Mouse (Mus musculus): ENCODE measurements around the gene Klhl26. TPM values are rescaled to one million over a fixed set of nuclear protein-coding genes. Genes with fewer than 3 reads are reported as not detected.

Klhl26 gene
- polyA plus RNA-seq, 1 experiment from 2014 or later: 18.5 TPM

- no peak for ATAC-seq (ENCODE audit: low FRiP score, low read depth)
- 95% methylated on average over 6 of the region's 6 CpGs for WGBS
- Histone ChIP-seq H3K4me2 (replicated peaks) (no peak overlapping the region), H3K36me3 (no peaks in the 10 kb centered on the region), H3K9me3 (0 out of 2 replicates have a peak, but pooled peaks cover 3% of the 10 kb centered on the region), H3K27me3 (peaks cover 5% of the 10 kb centered on the region; the same call in 1 of the 2 replicates), H3K4me3 (no peak overlapping the region), H3K4me1 (no peaks in the 10 kb centered on the region), H3K9ac (replicated peaks) (no peak overlapping the region), H3K27ac (replicated peaks) (no peak overlapping the region)
Measured at GRCm38 (mm10) chr8:70457882-70458281, 18.9 kb downstream of the Klhl26 start.

- H3K27me3 ChIP-seq: peaks cover 11% of the 10 kb centered on the region; the same call in 1 of the 2 replicates
- H3K27ac ChIP-seq (replicated peaks): no peak overlapping the region
- peaks cover 6% of the 10 kb centered on the region for H3K36me3 ChIP-seq
- no peak overlapping the region for H3K9ac ChIP-seq (replicated peaks)
- no peak for ATAC-seq (ENCODE audit: low FRiP score, low read depth)
- no peak overlapping the region for H3K4me2 ChIP-seq (replicated peaks)
- no peaks in the 10 kb centered on the region for H3K4me1 ChIP-seq
- 0 out of 2 replicates have a peak, but pooled peaks cover 3% of the 10 kb centered on the region for H3K9me3 ChIP-seq
- WGBS: 100% methylated on average over 1 of the region's 1 CpGs
- no peak overlapping the region for H3K4me3 ChIP-seq
Measured at GRCm38 (mm10) chr8:70456996-70457395, 19.8 kb downstream of the Klhl26 start.

DNA sequence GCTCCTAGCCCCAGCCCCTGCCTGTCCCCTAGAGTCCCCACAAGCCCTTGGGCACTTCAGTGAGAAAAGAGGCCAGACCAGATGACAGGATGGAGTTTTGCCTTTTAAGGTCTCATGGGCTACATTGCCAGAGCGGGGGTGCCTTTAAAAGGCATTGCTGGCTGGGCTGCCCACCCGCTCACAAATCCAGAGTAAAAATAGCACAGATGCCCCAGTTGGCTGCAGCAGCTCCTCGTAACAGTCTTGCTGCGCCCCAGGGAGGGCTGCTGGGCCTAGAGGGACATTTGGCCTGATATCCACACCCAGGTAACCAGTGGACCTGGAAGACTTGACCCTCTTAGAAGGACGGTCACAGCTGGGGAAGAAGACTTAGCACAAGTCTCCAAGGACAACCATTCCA, 22.9 kb downstream of the Klhl26 start:
- ATAC-seq (ENCODE audit: low FRiP score, low read depth): no peak

GRCm38 (mm10) chr8:70452196-70452966, 24.4 kb downstream of the Klhl26 start:
- peaks cover 24% of the 10 kb centered on the region for H3K36me3 ChIP-seq
- ATAC-seq (ENCODE audit: low FRiP score, low read depth): no peak
- H3K9ac ChIP-seq (replicated peaks): no peak overlapping the region
- no peak overlapping the region for H3K4me2 ChIP-seq (replicated peaks)
- WGBS: 63% methylated on average over 52 of the region's 52 CpGs
- no peaks in the 10 kb centered on the region for H3K9me3 ChIP-seq
- H3K27me3 ChIP-seq: peaks cover 19% of the 10 kb centered on the region
- no peak overlapping the region for H3K4me3 ChIP-seq
- no peaks in the 10 kb centered on the region for H3K4me1 ChIP-seq
- no peak overlapping the region for H3K27ac ChIP-seq (replicated peaks)

More for the DNA sequence above, 22.9 kb downstream of the Klhl26 start:
- WGBS: 92% methylated on average over 5 of the region's 5 CpGs
- H3K27me3 ChIP-seq: peaks cover 19% of the 10 kb centered on the region
- no peak overlapping the region for H3K9ac ChIP-seq (replicated peaks)
- H3K4me3 ChIP-seq: no peak overlapping the region
- peaks cover 24% of the 10 kb centered on the region for H3K36me3 ChIP-seq
- no peaks in the 10 kb centered on the region for H3K4me1 ChIP-seq
- no peaks in the 10 kb centered on the region for H3K9me3 ChIP-seq
- no peak overlapping the region for H3K27ac ChIP-seq (replicated peaks)
- H3K4me2 ChIP-seq (replicated peaks): no peak overlapping the region

DNA sequence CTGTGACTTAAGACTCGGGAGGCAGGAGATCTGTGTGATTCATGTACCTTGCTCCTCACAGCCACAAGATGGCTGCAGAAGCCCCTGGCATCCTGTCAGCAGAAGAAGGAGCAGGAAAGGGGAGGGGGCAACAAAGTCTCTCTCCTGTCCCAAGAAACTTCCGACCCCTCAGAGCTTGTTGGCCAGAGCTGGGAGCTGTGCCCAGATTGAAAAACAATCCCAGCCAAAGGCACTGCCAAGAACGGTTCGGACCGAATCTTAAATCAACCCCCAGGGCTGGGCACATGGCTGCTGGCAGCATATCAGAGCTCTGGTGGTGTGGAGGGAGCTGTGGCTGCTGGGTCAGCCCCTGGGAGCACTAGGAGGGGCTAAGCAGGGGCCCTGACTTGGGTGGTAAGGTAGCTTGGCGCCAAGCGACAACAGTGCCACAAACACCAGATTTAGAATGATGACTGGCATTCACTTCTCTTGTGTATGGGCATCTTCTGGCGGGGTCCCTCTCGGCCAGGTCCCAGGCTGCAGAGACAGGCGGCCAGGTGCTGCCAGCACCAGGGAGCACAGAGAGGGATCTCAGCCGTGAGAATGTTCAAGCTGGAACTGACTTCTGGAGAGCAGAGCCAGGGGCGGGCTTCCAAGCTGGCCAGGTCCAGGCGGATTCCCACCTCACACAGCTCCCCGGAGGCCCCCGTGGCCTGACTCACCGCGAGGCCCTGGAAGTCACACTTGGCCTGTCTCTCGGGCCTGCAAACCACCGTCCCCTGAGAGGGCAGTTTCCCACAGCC, 28.9 kb downstream of the Klhl26 start:
- Histone ChIP-seq H3K27ac (replicated peaks) (no peak overlapping the region), H3K36me3 (peaks cover 24% of the 10 kb centered on the region), H3K9me3 (no peaks in the 10 kb centered on the region), H3K27me3 (peaks cover 14% of the 10 kb centered on the region), H3K4me1 (no peaks in the 10 kb centered on the region), H3K4me2 (replicated peaks) (no peak overlapping the region), H3K4me3 (no peak overlapping the region), H3K9ac (replicated peaks) (no peak overlapping the region)
- WGBS: 77% methylated on average over 19 of the region's 19 CpGs
- ATAC-seq (ENCODE audit: low FRiP score, low read depth): no peak

GRCm38 (mm10) chr8:70445988-70446387, 30.8 kb downstream of the Klhl26 start:
- no peaks in the 10 kb centered on the region for H3K9me3 ChIP-seq
- no peak for ATAC-seq (ENCODE audit: low FRiP score, low read depth)
- H3K9ac ChIP-seq (replicated peaks): no peak overlapping the region
- no peak overlapping the region for H3K27ac ChIP-seq (replicated peaks)
- no peak overlapping the region for H3K4me2 ChIP-seq (replicated peaks)
- no peaks in the 10 kb centered on the region for H3K27me3 ChIP-seq
- WGBS: 58% methylated on average over 1 of the region's 1 CpGs
- no peak overlapping the region for H3K4me3 ChIP-seq
- H3K36me3 ChIP-seq: peaks cover 9% of the 10 kb centered on the region; the same call in 1 of the 2 replicates
- H3K4me1 ChIP-seq: no peaks in the 10 kb centered on the region

GRCm38 (mm10) chr8:70443326-70443725, 33.4 kb downstream of the Klhl26 start:
- ATAC-seq (ENCODE audit: low FRiP score, low read depth): no peak
- Histone ChIP-seq H3K9ac (replicated peaks) (no peak overlapping the region), H3K4me3 (no peak overlapping the region), H3K27me3 (no peaks in the 10 kb centered on the region), H3K36me3 (no peaks in the 10 kb centered on the region), H3K4me2 (replicated peaks) (no peak overlapping the region), H3K9me3 (no peaks in the 10 kb centered on the region), H3K4me1 (peaks cover 13% of the 10 kb centered on the region), H3K27ac (replicated peaks) (no peak overlapping the region)
- 78% methylated on average over 4 of the region's 4 CpGs for WGBS

GRCm38 (mm10) chr8:70441565-70441964, 35.2 kb downstream of the Klhl26 start:
- H3K36me3 ChIP-seq: no peaks in the 10 kb centered on the region
- no peak overlapping the region for H3K9ac ChIP-seq (replicated peaks)
- no peak for ATAC-seq (ENCODE audit: low FRiP score, low read depth)
- no peak overlapping the region for H3K4me2 ChIP-seq (replicated peaks)
- no peak overlapping the region for H3K27ac ChIP-seq (replicated peaks)
- H3K27me3 ChIP-seq: no peaks in the 10 kb centered on the region
- no peak overlapping the region for H3K4me3 ChIP-seq
- peaks cover 21% of the 10 kb centered on the region for H3K4me1 ChIP-seq
- WGBS: 67% methylated on average over 3 of the region's 3 CpGs
- H3K9me3 ChIP-seq: no peaks in the 10 kb centered on the region

- Histone ChIP-seq H3K27me3 (no peaks in the 10 kb centered on the region), H3K4me3 (peak overlapping the region; percentile 69), H3K36me3 (no peaks in the 10 kb centered on the region), H3K4me1 (peaks cover 21% of the 10 kb centered on the region), H3K4me2 (replicated peaks) (peak overlapping the region; percentile 76), H3K9me3 (no peaks in the 10 kb centered on the region), H3K27ac (replicated peaks) (0 out of 2 replicates have a peak overlapping the region, but pooled peaks have one; percentile 80), H3K9ac (replicated peaks) (peak overlapping the region; percentile 75; the same call in 1 of the 2 replicates)
- 49% methylated on average over 3 of the region's 3 CpGs for WGBS
- no peak for ATAC-seq (ENCODE audit: low FRiP score, low read depth)
Measured at GRCm38 (mm10) chr8:70440246-70440645, 36.5 kb downstream of the Klhl26 start.

DNA sequence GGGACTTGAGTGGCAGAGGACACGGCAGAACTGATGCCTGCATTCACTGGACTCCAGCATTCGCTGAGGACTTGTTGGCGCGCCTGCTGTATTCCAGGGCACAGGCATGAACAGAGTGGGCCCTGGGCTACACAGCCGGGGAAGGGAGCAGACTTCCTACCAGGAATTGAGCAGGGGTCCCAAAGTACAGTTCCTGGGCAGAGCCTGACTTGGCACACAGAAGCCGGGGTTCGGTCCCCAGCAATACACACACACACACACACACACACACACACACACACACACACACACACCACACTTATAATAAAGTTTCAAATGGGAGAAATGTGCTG, 37.0 kb downstream of the Klhl26 start:
- Histone ChIP-seq H3K9me3 (no peaks in the 10 kb centered on the region), H3K27ac (replicated peaks) (peak overlapping the region; percentile 80; the same call in 1 of the 2 replicates), H3K4me2 (replicated peaks) (peak overlapping the region; percentile 76), H3K4me1 (peaks cover 21% of the 10 kb centered on the region), H3K36me3 (no peaks in the 10 kb centered on the region), H3K27me3 (no peaks in the 10 kb centered on the region), H3K4me3 (peak overlapping the region; percentile 69), H3K9ac (replicated peaks) (peak overlapping the region; percentile 75)
- ATAC-seq (ENCODE audit: low FRiP score, low read depth): no peak
- WGBS: 6% methylated on average over 7 of the region's 7 CpGs

- ATAC-seq (ENCODE audit: low FRiP score, low read depth): peak; percentile 98
- peaks cover 21% of the 10 kb centered on the region for H3K4me1 ChIP-seq
- H3K27ac ChIP-seq (replicated peaks): peak within 1 kb of the TSS; percentile 80
- H3K4me3 ChIP-seq: peak within 1 kb of the TSS; percentile 69
- H3K27me3 ChIP-seq: no peaks in the 10 kb centered on the region
- H3K9me3 ChIP-seq: no peaks in the 10 kb centered on the region
- no peaks in the 10 kb centered on the region for H3K36me3 ChIP-seq
- peak within 1 kb of the TSS; percentile 76 for H3K4me2 ChIP-seq (replicated peaks)
- WGBS: under 1% methylated on average over 65 of the region's 70 CpGs
- peak within 1 kb of the TSS; percentile 75 for H3K9ac ChIP-seq (replicated peaks)
Measured at GRCm38 (mm10) chr8:70439055-70439847, 37.5 kb downstream of the Klhl26 start, which contains the start of gene Crtc1. Gene Crtc1, minus strand, starts transcription at chr8:70439579.

Data from midbrain, embryonic 12.5 days (tissue).